Mouse (Mus musculus): ENCODE data around the gene Srsf11. TPM values are rescaled to one million over a fixed set of nuclear protein-coding genes. Genes with fewer than 3 reads are reported as not detected.

Srsf11 gene
- total RNA-seq (2021): 10 to 100 TPM; 36.9 to 40.3 TPM
- long read RNA-seq, experiment 1, transcript Srsf11-204 (13 exons, 3,106 nt): major isoform, 15 of 24 reads
- long read RNA-seq, experiment 1, partial matches to known transcripts: 1 of 24 reads
- long read RNA-seq, experiment 1, other reads (novel, unspliced or antisense): 6 of 24 reads
- long read RNA-seq, experiment 2, partial matches to known transcripts: 1 of 7 reads
- long read RNA-seq, experiment 2, other reads (novel, unspliced or antisense): 1 of 7 reads

DNA sequence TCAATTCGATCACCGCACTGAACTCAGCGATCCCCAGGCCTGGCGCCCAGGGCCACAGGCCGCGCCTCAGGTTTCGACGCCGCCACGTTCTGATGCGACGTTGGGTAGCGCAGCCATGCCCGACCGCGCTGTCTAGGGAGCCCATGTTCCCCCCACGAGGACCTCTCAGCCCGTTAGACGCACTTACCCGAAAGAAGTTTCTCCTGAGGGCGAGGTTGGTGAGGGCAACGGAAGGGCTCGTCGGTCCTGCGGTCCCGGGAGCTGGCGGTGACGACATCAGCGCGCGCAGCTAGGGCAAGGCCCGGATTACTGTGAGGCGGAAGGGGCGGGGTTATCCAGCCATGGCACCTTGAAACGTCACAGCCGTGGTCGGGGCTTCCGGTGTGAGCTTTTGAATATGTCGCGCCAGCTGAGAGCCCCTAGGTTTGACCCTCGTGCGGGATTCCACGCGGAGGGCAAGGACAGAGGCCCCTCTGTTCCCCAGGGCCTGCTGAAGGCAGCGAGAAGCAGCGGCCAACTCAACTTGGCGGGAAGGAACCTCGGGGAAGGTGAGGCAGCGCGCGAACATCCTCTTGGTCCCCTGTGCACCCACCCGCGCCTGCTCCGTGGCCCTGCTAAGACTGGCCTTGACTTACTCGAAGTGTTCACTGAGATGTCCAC, at the start of gene Srsf11, which contains the start of gene Lrrc40:
Gene Srsf11 (minus strand): TSS at position 311 of the 660 bp plus-strand sequence.
Gene Lrrc40 (plus strand): TSS at position 334 of the 660 bp plus-strand sequence.
- DNase-seq: peak; percentile 95 to 96

- no peak for DNase-seq
Measured at GRCm38 (mm10) chr3:158077828-158078227, 41.4 kb upstream of the Srsf11 start.

DNA sequence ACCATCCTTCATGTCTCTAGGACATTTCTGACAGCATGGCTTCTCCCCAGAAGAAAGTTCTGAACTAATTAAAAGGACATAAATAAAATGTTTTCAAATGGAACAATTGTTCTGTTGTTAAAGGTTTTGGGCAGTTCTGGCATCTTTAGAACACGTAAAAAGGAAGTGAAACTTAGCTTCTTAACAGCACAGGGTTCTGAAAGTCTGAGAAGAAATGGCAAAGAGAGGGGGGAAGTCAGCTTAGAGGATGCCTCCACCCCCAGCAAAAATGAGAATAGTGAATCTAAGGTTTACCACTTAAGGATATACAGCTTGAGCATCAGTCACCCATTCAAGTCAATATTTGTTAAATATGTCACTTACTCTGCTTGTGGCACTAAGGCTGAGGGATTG, 40.9 kb upstream of the Srsf11 start:
- no peak for DNase-seq

GRCm38 (mm10) chr3:158076685-158077379, 40.4 kb upstream of the Srsf11 start:
- DNase-seq: peak in 1 of 2 experiments; percentile 15

DNA sequence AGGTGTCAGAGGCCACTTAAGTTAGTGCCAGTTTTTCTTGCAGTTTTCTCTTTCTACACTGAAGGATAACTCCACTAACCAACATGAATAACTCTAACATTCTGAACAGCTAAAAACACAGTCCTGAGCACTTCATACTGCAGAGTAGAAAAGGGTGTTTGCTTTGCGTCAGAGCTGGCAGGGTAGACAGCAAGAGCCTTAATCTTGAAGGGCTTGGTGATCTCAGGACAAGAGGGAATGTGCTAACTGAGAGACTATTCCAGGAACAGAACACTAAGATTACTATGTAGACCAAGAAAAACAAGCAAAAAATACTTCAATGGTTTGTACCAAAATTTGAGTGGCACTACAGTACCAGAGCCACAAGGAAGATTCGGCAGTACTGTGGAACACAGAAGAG, 38.6 kb upstream of the Srsf11 start:
- no peak for DNase-seq

DNA sequence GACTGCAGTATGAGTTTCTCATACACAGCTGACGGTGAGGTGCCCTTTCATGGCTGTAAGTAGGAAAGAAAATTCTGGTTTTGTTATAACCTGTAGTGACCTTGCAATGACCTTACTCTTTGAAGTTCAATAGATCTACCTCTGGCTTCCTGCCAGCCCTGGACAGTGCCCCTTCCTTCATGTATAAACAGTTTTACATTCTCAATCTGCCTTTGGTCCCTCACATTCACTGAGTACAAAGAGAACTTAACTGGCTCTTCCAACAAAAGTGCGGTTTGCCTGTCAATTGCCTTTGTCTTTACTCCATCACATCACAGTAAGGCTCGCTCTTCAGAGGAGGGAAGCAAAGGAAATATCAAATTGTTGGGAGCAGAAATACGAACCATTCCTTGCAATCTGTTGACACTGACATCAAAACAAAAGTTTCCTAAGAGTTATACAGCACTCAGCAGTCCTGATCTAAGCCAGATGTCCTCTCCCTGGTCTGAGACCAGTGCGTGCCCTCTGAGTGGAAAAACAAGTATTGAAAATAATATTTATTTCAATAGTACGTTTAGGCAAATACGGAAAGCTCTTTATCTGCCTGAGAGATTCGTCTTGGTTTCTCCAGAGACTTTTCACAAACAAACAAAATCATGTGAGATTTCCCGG, 32.3 kb upstream of the Srsf11 start:
- DNase-seq: no peak

DNA sequence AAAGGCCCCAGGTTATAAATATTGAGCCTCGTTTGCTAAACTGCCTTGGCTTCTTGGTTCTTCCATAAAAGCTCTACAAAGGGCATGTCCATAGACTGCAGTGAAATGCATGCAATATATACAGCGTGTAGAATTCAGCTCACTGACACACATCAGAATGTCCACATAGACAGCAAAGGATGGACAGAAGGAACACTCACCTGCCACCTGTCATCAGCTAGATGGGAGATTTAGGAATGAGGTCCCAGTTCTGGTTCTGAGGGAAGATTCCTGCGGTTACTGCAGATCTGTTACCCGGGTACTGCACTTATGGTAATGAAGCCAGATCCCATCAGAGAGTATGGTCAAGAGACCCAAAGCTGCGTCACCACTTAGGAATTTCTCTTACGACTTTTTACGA, 31.5 kb upstream of the Srsf11 start:
- DNase-seq: no peak

- DNase-seq: no peak
Measured at GRCm38 (mm10) chr3:158065256-158065655, 28.8 kb upstream of the Srsf11 start.

- no peak for DNase-seq
Measured at GRCm38 (mm10) chr3:158061811-158062523, 25.5 kb upstream of the Srsf11 start.

DNA sequence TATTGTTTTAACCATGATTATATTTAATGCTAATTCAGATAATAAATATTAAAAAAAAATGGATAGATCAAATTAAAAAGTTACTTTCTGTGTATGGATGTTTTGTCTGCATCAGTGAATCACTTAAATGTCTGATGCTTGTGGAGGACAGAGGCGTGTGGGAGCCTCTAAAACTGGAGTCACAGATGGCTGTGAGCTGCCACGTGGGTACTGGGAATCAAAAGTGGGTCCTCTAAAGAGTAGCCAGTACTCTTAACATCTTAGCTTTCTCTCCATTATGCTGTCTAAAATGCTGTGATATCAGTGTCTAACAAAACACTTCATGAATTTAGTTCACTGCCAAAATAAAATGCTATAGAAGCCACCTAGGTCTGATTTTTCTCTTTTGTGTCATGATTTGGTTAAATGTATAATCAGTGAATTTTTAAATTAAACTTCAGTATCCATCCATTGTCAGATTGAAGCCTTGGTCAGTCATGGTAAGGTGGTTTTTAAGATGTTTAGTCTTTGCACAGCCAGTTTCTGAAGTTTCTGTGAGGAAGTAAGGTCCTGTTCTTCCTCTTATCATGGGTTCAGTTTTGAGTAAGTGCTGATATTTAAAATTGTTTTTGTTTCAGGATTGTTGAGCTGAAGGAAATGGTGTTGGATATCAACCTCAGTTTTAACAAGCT, 24.3 kb upstream of the Srsf11 start:
- DNase-seq: no peak

- DNase-seq: no peak
Measured at GRCm38 (mm10) chr3:158049508-158049907, 13.1 kb upstream of the Srsf11 start.

DNA sequence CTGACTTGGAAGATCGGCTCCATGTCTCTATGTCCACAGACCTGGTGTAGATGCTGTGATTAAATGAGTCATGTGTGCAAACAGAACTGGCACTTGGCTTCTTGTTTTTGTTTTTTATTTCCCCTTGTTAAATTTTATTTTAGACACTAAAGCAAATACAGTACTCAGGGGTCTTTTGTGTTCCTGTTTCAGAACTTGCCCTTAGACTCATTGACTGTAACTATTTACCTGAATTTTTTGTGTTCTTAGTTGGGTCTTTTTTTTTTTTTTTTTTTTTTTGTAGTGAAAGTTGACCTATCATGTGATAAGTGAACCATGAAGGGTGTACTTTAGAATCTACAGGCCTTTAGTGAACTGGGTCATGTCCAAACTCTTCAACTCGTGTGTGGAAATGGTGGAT, 4.3 kb upstream of the Srsf11 start:
- DNase-seq: no peak

DNA sequence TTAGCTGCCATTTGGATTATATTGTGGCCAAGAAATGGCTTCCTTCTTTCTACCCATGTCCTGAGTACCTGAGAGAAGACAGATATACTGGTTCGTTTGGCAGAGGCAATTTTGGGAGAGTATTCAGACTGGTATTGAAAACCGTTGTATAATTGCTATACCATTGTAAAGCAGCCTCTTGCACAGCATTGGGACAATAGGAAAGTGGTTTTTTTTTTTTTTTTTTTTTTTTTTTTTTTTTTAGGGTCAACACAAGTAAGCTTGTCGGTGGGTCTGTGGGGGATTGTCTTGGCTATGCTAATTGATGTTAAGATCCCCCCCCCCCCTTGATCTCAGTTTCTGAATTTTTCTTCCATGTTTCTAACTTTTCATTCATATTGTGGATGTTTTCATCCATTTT, 1.7 kb upstream of the Srsf11 start:
- no peak for DNase-seq

DNA sequence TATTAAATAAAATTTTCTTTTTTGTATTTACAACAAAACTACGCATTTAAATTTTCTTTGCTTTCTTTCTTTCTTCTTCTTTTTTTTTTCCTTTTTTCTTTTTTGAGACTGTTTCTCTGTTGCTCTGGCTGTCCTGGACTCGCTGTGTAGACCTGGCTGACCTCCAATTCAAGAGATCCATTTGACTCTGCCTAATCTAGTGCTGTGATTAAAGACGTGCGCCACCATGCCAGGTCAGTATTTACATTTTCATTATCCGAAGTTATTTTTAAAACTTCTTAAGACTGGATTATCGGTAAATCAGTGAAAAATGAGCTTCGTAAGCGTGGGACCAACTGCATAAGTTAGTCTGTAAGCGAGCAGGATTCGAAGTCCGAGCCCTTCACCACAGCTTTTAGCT, 573 bp downstream of the Srsf11 start:
- DNase-seq: no peak

- DNase-seq: no peak
Measured at GRCm38 (mm10) chr3:158032106-158032505, 4.3 kb downstream of the Srsf11 start.

- peak; percentile 88 to 94 for DNase-seq
Measured at GRCm38 (mm10) chr3:158031371-158031925, 5.0 kb downstream of the Srsf11 start.

- no peak for DNase-seq
Measured at GRCm38 (mm10) chr3:158009762-158010320, 26.6 kb downstream of the Srsf11 start.

DNA sequence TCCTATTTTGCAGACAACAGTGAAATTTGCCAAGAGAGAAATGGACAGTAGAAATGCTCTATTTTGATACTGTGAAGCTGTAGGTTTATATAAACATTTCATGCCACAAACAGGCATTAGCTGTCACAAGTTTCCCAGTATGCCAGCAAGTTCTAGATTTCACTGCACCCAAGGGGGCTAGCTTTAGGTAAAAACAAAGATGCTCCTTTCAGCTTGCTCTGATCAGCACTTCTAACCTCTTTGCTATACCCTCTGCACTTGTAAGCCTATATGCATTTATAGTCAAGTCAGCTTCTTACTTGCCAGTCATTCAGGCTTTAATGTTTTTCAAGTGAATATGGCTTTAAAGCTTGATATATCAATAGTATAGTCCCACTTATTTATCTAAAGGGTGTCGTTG, 27.8 kb downstream of the Srsf11 start:
- no peak for DNase-seq

DNA sequence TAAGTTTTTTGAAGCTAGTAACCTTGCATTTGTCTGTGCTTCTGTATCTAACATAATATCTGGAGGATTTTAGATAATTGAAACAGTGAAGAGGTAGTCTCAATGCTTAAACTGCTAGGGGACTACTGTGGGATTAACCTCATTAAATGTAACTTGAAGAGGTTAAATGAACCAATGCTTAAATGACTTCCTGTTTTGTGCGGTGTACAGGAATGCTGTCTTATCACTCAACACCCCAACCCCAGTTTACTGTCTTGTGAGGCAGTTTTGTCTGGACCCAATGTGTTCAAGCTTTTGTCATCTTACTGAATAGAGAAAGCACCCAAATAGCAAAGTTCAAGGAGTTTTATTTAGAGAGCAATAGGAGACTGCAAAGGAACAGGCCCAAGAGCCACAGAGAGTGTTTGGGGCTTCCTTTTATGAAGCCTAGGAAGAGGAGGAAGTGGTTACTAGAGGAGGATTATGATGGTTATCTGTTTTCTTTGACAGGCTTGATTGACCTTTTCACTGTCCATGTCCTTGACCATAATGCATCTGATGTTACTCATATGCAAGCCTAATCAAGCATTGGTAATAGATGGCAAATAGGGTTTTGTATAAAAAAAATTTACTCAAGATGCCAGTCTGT, 37.6 kb downstream of the Srsf11 start:
- no peak for DNase-seq

GRCm38 (mm10) chr3:157995726-157996125, 40.7 kb downstream of the Srsf11 start:
- no peak for DNase-seq
